Mouse (Mus musculus) heart, postnatal 0 days (tissue): ENCODE results near the gene Ptcra.

Source experiments
- CTCF ChIP-seq: IDR thresholded peaks from 2 replicates; pipeline ENCODE4 v1.5.1; 2016; ENCODE audit warnings: antibody characterized with exemption, control low read depth, low read depth
- EP300 ChIP-seq: IDR thresholded peaks from 2 replicates; pipeline ENCODE4 v1.6.1; 2016; ENCODE audit warnings: antibody characterized with exemption, low read depth

DNA sequence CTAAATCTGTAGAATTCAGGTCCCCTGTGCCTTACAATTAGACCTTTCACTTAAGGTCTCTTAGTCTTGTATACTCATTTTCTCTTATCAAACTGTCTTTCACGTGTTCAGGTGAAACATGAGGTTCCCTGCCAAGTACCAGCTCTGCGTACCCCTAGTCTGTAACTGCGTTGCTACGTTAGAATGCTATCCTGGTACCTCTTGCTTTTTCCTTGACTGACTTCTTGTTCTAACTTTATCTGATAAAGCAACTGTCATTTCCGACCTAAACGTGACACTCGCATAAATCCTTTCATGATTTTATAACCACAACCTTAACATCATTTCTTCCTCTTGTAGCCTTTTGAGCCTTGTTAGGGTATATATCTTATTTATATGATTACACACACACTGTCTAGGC lies 51.1 kb downstream of the Ptcra start:
- no peak for TF ChIP-seq CTCF
- TF ChIP-seq EP300, result no peak
